Mouse (Mus musculus): ENCODE data around the gene Mtg1.

Mtg1 gene

DNA sequence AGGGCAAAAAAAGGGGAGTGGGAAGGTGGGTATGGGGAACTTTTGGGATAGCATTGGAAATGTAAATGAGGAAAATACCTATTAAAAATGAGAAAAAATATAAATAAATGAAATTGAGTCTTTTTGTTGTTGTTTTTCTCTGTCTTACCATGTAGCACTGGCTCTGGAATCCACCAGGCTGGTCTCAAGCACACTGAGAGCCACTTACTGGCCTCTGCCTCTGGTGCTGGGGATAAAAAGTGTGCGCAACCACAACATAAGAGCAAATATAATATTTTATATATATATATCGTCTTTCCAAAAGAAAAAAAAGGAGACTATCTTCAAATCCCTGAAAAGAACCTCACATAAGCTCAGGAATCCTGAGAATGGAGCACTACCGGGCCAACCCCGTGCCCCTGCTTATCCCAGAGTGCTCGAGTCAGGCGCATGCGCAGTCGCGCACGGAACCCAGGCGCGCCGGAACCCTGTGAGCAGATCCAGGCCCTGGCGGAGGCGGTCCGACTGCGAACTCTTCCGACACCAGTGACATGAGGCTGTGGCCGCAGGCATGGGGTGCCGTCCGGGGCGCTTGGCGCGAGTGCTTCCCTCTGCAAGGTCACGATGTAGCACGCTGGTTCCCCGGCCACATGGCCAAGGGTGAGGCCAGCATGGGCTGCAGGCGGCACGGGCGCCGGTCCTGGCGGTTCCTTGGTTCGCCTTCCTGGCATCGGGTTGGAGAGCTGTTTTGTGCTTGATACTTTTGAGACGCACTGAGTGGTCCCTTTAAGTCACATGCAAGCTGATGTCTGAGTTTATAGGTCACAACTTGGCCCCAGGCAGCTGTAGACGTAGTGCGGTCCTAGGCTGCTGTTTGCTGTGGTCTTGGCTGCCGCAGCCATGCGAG lies at the start of gene Mtg1:
Gene Mtg1, plus strand, starts transcription at position 430 of the 886 bp plus-strand sequence.
- in situ Hi-C loops (cut with MboI): loop anchor here (25.0 kb wide), 1 partner anchor 900 kb away; the partner anchor contains the start of gene Pwwp2b

DNA sequence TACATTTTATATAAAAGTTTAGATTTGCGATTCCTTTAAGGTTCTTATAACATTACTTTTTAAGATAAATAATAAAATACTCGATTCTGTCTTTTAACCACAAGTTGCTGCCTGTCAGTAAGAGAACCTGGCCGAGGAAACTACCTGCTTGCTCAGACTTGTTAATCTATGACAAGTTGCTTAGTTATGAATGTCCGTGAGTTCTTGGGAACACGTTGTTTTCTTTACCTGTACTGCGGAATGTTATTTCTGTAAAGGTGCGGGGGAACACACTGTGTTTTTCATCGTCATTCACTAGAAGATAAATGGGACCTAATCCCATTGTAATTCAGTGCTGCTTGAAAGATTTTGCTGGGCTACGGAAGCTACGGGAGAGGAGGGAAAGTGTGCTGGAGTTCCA lies 46.8 kb upstream of the Mtg1 start:
- in situ Hi-C loops (cut with MboI): no loop called here

GRCm38 (mm10) chr7:140092924-140093528 lies 44.3 kb upstream of the Mtg1 start, which contains the start of gene Prap1:
TSS of gene Prap1 (plus strand) at chr7:140093395.
- in situ Hi-C loops (cut with MboI): no loop called here

GRCm38 (mm10) chr7:140094954-140095353 lies 42.4 kb upstream of the Mtg1 start:
- in situ Hi-C loops (cut with MboI): no loop called here

GRCm38 (mm10) chr7:140095556-140095955 lies 41.8 kb upstream of the Mtg1 start:
- in situ Hi-C loops (cut with MboI): no loop called here

DNA sequence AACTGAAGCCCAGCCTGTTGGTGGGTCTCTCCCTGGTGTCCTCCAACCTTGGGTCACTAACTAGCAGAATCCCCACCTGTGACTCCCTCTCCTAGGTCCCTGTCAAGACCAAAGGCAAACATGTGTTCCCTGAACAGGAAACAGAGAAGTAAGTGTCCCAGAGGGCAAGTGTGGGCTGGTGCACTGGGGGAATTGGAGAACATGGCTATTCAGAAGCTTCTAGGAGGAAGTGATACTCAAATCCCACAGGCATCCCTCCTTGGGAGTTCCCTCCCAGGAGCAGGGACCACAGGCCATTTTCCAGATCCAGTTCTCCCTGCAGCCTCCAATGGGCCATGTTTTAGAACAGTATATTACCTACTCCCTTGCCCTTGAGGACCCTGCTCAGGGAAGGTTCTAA lies 41.3 kb upstream of the Mtg1 start:
- in situ Hi-C loops (cut with MboI): no loop called here

GRCm38 (mm10) chr7:140098466-140098865 lies 38.9 kb upstream of the Mtg1 start:
- in situ Hi-C loops (cut with MboI): no loop called here

DNA sequence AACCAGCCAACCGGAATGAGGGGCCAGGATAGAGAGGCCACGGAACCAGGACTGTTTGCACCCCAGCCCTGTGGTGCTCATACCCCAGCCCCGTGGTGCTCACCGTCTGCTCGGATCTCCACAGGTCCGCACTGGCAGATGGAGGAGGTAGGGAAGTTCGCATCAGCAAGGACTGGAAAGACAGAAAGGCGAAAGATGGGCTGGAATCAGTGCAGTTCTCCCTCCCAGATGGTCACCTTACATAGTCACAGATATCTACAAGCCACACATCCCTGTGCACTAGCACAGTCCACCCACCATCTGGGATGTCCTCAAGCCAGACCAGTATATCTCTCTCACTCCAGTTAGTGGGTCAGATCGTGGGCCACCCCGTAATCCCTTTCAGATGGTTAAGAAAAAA lies 35.9 kb upstream of the Mtg1 start:
- in situ Hi-C loops (cut with MboI): no loop called here

DNA sequence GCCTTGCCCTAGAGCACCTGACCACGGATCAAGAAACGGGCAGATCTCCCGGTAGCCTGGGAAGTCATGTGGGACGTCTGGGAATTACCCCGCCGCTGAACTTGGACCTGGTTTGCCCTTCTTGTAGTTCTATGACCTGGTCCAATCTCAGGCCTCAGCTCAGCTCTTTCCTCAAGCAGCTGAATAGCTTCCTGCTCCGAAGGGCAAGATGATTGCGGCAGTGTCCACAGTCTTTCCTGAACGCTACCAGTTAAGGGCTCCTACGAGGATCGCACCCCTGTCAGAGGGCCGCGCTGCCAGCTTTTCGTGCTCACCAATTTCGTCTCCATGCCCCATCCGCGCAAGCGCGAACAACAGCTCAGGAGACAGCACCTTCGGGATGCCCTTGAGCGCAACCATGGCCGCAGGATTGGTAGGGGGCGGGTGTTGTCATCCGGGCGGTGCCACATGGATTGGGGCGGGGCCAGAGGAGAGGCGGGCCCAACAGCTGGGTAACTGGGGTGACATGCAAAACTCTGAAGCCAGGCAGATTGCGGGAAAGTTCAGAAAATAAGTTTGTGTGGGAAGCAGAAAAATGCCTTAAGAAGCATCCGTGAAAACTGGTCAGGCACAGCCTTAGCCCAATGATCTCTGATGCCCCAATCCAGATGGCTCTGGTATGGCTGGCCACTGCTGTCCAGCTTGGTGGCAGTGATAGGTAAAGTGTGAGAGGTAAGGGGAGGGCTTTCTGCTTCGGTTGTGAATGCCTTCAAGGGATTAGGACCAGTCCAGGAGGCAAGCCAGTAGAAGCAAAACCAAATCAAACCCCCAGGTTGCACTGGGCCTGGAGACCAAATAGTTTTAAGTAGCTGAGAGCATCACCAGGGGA lies 35.1 kb upstream of the Mtg1 start, which contains the start of gene Fuom:
Gene Fuom, minus strand, starts transcription at position 449 of the 868 bp plus-strand sequence.
- in situ Hi-C loops (cut with MboI): no loop called here

DNA sequence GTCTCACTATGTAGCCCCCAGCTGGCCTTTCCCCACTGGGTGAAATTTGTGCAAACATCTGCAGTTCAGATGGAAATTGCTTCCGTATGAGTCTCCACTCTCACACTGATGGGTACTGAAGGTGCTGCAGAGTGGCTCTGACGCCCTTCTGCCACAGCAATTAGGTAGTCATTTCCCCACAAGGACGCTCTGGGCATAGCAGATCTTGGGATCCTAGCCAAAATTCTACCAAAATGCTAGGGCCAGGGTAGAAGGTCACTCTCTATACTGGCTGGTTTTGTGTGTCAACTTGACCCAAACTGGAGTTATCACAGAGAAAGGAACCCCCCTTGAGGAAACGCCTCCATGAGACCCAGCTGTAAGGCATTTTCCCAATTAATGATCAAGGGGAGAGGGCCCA lies 33.4 kb upstream of the Mtg1 start:
- in situ Hi-C loops (cut with MboI): no loop called here

DNA sequence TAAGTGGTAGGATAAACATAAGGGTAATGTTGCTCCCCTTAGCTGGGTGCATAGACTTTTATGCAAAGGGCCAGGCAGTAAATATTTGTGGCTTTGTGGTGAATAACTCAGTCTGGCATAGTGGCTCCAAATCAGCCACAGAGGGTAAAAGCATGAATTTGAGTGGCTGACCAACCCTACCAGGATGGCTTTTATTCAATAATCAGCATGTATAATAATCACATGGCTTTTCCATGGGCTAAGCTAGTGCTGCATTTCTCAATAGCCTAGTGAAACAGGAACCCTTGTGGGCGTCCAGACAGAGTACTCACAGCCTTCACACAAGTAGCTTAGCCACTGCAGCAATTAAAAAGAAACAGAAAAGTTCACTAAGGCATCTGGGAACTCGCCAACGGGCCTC lies 25.4 kb upstream of the Mtg1 start:
- in situ Hi-C loops (cut with MboI): no loop called here

DNA sequence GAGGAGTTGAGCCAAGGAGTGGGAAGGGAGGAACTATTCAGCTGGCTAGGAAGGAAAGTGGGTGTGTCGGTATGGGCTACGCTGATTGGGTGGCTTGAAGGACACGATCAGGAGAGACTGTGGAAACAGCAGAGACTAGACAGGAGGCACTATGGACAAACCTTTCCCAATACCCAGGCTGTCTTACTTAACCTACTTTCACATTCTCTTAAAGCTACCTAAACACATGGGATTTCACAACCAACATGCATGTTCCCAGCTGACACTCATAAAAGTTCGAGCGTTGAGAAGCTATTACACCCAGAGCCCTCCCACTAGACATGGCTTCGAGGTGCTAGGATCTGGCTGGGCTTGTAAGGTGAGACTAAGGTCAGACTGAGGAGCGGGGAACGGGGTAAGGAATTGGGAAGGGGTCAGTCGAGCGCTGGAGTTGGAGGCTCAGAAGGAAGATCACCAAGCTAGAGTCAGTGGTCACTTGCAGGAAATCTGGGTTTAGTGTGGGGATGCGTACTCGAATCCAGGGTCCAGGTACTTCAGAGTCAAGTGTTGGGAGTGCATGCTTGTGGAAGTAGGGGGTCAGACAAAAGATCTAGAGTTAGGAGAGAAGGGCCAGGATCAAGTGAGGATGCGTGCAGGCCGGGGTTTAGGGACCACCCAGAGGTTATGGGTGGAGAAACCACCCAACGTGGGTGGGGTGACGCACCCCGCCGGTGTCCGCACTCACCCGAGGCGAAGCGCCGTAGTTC lies 21.6 kb upstream of the Mtg1 start, which contains the start of gene Paox:
Gene Paox, plus strand, starts transcription at position 217 of the 746 bp plus-strand sequence.
- in situ Hi-C loops (cut with MboI): no loop called here

DNA sequence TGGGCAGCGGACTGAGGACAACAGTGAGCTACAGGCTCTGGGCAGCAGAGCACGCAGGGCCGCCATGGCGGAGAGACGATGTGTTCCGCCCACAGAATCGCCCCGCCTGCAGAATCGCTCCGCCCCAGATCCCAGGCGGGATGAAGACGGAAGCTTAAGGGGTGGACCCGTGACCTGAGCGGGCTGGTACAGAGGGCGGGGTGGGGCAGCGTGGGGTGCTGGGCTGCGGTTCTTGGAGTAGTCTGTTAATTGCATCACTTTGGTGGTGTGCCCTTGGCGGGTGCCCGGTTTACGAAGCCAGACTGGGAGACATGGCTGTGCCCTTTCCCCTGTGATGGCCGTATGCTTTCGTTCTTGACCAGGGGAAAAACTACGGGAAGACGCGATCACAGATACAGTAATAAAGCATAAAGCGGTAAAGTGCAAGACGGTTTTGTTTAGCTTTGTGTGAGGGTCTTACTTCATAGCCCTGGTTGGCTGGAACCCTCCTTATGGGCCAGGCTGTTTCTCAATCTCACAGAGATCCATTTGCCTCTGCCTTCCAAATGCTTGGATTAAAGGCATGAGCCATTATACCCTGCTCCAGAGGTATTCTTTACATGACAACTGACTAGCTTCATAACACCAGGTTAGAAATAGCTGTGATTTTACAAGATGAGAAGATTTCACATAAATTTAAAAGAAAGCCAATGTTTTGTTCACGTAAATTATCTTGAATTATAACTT lies 20.9 kb upstream of the Mtg1 start, which contains the start of gene Echs1:
Gene Echs1, minus strand, starts transcription at position 148 of the 726 bp plus-strand sequence.
- in situ Hi-C loops (cut with MboI): no loop called here

GRCm38 (mm10) chr7:140120484-140120883 lies 16.9 kb upstream of the Mtg1 start:
- in situ Hi-C loops (cut with MboI): no loop called here

DNA sequence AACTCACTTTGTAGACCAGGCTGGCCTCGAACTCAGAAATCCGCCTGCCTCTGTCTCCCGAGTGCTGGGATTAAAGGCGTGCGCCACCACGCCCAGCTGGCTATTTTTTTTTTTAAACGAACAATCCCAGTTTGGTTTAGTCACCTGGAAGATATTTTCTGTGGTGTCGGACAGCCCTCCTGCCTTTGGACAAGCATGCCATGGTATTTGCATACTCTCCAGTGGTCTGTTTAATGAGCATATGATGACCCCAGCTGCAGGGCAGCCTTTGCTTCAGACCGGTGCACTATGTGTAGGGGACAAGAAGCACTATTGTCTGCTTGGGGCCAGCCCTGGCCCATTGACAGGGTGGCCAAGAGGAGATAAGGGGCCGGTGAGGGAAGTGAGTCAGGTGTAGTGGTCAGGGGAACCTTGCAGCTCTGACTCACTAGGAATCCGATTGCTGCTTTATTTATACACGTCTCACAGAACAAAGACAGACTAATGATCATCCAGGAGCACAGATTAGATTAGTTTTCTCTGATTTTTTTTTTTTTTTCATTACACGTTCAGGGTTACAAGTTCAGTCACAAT lies 15.9 kb upstream of the Mtg1 start:
- in situ Hi-C loops (cut with MboI): no loop called here

DNA sequence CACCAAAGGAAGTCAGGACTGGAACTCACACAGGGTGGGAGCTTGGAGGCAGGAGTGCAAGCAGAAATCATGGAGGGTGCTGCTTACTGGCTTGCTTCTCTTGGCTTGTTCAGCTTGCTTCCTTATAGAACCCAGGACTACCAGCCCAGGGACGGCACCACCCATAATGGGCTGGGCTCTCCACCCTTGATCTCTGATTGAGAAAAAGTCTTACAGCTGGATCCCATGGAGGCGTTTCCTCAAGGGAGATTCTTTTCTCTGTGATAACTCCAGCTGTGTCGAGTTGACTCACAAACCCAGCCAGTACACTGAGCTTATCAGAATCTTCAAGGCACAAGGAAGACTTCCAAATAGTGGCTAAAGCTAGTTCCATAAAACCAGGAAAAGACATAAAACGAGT lies 14.6 kb upstream of the Mtg1 start:
- in situ Hi-C loops (cut with MboI): no loop called here

- in situ Hi-C loops (cut with MboI): no loop called here
Observed at GRCm38 (mm10) chr7:140124382-140124781, 13.0 kb upstream of the Mtg1 start.

DNA sequence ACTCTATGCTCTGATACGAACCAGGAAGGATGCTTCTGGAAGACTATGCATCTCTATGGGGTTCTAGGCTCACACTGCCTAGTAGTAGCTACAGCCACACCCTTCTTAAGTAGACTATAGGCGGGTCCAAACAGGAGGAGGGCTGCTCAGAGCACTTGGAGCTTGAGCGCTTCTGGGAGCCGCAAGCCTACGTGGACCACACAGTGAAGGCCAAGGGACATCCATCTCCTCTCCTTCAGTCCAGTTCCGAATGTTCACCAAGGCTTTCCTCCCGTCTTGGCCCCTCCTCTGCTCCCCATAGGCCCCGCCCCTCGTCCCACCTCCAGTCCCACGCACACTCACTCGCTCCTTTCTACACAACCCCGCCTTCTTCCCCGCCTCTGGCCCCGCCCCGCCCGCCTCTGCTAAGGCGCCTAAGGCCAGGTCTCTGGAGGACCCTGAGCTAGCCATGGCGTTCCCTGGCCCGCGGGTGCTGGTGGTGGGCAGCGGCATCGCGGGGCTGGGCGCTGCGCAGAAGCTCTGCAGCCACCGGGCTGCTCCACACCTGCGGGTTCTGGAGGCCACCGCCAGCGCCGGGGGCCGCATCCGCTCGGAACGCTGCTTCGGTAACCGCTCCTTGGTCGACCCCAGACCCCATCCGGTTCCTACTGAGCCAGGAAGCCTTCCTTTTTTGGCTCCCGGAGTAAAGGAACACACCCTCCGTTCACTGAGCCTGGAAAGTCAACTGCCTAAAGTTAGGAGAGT lies 11.9 kb upstream of the Mtg1 start:
- in situ Hi-C loops (cut with MboI): loop anchor here (25.0 kb wide), 1 partner anchor 888 kb away; the partner anchor contains the start of gene Pwwp2b

DNA sequence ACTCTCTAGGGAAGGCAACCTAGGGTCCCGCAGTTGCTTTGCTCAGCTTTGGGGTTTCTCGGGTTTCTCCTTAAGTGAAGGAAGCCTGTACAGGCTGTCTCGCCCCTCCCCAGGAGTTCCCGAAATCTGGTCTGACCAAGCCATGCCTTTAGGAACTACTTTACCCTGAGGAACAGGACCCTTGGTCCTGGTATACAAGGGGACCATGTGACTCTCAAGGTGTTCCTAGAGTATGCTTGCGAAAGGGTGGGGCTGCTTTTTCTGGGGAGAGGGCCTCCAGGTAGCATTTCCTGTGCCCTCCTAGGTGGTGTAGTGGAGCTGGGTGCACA lies 11.4 kb upstream of the Mtg1 start:
- in situ Hi-C loops (cut with MboI): loop anchor here (25.0 kb wide), 1 partner anchor 889 kb away; the partner anchor contains the start of gene Pwwp2b

Data from mature B cell (primary cell).